Mouse (Mus musculus): ENCODE data around the gene Pde4d. TPM values are rescaled to one million over a fixed set of nuclear protein-coding genes. Genes with fewer than 3 reads are reported as not detected.

Gene Pde4d
- total and polyA plus RNA-seq, 2 experiments from 2014 or later = 19.0 to 103 TPM

GRCm38 (mm10) chr13:109548263-109548662, 1098.5 kb downstream of the Pde4d start:
- Histone ChIP-seq H3K27me3 (ENCODE audit: insufficient read depth, low read length) (no peaks in the 10 kb centered on the region), H3K36me3 (ENCODE audit: insufficient read depth, low read length) (no peaks in the 10 kb centered on the region), H3K27ac (ENCODE audit: low read depth, low read length) (no peak overlapping the region), H3K4me2 (ENCODE audit: low read depth, low read length, poor library complexity, severe bottlenecking) (no peak overlapping the region), H3K4me3 (ENCODE audit: low read depth, low read length) (no peak overlapping the region), H3K4me1 (ENCODE audit: insufficient read depth, low read length) (no peaks in the 10 kb centered on the region), H3K9ac (replicated peaks; ENCODE audit: low read length, poor library complexity, severe bottlenecking) (no peak overlapping the region), H3K9me3 (ENCODE audit: low read length) (no peaks in the 10 kb centered on the region)
- DNase-seq (ENCODE audit: low spot score) = no peak
- peak; percentile 57 for TF ChIP-seq CTCF (IDR thresholded peaks at IDR 0.05)
- no peak for ATAC-seq (ENCODE audit: low FRiP score)
- WGBS = 72% methylated on average over 5 of the region's 5 CpGs

DNA sequence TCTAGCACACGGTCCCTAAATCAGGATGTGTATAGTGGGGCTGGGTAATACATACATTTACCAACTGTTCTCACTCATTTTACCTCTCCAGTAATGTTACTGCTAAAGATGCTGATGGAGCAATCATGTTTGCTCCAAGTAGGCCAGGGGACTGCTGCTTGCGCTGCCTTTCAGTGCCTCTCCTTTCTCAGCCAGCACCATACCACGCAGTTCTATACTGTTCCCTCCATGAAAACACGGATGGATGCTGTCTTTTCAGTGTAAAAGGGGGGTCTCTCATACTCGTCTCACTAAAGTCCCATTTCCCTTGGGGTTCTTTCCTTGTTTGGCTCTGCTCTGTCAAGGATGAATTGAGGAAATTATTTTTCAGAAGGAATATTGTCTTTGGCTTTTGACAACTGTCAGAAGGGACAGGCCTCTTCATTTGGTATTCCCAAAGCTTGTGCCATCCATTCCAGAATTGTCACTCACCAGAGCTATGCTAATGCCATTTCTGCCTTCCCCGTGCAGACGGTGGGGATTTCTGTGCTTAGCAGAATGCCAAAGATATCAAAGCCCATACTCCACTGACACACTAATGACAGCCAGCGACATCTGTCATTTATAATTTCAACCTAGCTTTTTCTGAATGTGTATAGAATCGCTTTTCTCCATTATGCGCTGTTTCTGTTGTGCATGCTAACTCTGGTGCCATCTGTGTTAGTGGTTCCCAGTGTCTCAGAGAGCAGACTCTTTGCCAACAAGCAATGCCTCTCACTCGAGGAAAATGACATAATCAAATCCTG, 1099.2 kb downstream of the Pde4d start:
- Histone ChIP-seq H3K4me2 (ENCODE audit: low read depth, low read length, poor library complexity, severe bottlenecking) (no peak overlapping the region), H3K36me3 (ENCODE audit: insufficient read depth, low read length) (no peaks in the 10 kb centered on the region), H3K9me3 (ENCODE audit: low read length) (no peaks in the 10 kb centered on the region), H3K27ac (ENCODE audit: low read depth, low read length) (no peak overlapping the region; the same call in 1 of the 2 replicates), H3K27me3 (ENCODE audit: insufficient read depth, low read length) (no peaks in the 10 kb centered on the region), H3K9ac (replicated peaks; ENCODE audit: low read length, poor library complexity, severe bottlenecking) (no peak overlapping the region), H3K4me3 (ENCODE audit: low read depth, low read length) (no peak overlapping the region), H3K4me1 (ENCODE audit: insufficient read depth, low read length) (no peaks in the 10 kb centered on the region)
- WGBS = 59% methylated on average over 11 of the region's 11 CpGs
- ATAC-seq (ENCODE audit: low FRiP score) = no peak
- TF ChIP-seq CTCF (IDR thresholded peaks at IDR 0.05) = no peak
- no peak for DNase-seq (ENCODE audit: low spot score)

DNA sequence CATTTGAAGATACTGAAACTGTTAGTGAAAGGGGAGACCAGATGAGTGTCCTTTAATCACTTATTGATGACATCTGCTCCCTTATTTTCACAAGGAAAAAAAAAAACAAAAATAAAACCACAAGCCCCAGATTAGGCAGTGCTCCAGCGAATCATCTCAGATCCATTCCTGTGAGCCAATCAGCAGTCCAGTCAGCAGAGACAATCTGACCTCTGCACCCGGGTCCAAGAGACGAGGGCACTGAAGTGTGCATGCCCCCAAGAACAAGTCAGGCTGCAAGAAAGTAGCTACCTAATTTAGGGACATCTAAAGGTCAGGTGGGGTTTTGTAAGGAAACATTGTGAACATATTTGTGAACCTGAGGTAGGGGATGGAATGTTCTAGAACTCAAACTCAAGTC, 1102.1 kb downstream of the Pde4d start:
- Histone ChIP-seq H3K9ac (replicated peaks; ENCODE audit: low read length, poor library complexity, severe bottlenecking) (no peak overlapping the region), H3K4me3 (ENCODE audit: low read depth, low read length) (no peak overlapping the region), H3K27me3 (ENCODE audit: insufficient read depth, low read length) (no peaks in the 10 kb centered on the region), H3K4me1 (ENCODE audit: insufficient read depth, low read length) (no peaks in the 10 kb centered on the region), H3K27ac (ENCODE audit: low read depth, low read length) (no peak overlapping the region), H3K9me3 (ENCODE audit: low read length) (no peaks in the 10 kb centered on the region), H3K36me3 (ENCODE audit: insufficient read depth, low read length) (no peaks in the 10 kb centered on the region), H3K4me2 (ENCODE audit: low read depth, low read length, poor library complexity, severe bottlenecking) (no peak overlapping the region)
- DNase-seq (ENCODE audit: low spot score) (no peak), ATAC-seq (ENCODE audit: low FRiP score) (no peak)
- 79% methylated on average over 3 of the region's 3 CpGs for WGBS
- TF ChIP-seq CTCF (IDR thresholded peaks at IDR 0.05) = no peak

DNA sequence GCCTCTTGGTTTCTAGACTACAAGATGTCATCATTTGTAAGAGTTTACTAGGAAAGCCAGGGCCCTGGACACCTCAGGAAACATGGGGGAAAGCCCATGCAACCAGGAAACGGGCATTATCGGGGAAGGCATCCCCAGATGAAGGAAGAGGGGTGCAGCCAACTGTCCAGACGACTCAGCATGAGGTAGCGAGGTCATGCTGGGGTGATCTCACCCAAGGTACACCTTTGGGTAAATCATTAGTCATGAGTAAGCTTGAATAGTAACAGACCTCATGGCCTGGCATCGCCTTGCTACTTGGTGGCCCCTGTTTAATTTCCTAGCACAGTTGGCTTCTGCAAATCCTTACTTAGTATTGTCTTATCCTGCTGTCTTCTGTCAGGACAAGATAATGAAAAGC, 1105.8 kb downstream of the Pde4d start:
- H3K36me3 ChIP-seq (ENCODE audit: insufficient read depth, low read length) = no peaks in the 10 kb centered on the region
- H3K4me1 ChIP-seq (ENCODE audit: insufficient read depth, low read length) = peaks cover 2% of the 10 kb centered on the region; the same call in 1 of the 2 replicates
- no peaks in the 10 kb centered on the region for H3K27me3 ChIP-seq (ENCODE audit: insufficient read depth, low read length)
- no peak for DNase-seq (ENCODE audit: low spot score)
- WGBS = 87% methylated on average over 5 of the region's 5 CpGs
- H3K9me3 ChIP-seq (ENCODE audit: low read length) = no peaks in the 10 kb centered on the region
- no peak for TF ChIP-seq CTCF (IDR thresholded peaks at IDR 0.05)
- ATAC-seq (ENCODE audit: low FRiP score) = no peak
- no peak overlapping the region for H3K9ac ChIP-seq (replicated peaks; ENCODE audit: low read length, poor library complexity, severe bottlenecking)
- no peak overlapping the region for H3K4me2 ChIP-seq (ENCODE audit: low read depth, low read length, poor library complexity, severe bottlenecking)
- H3K4me3 ChIP-seq (ENCODE audit: low read depth, low read length) = no peak overlapping the region
- H3K27ac ChIP-seq (ENCODE audit: low read depth, low read length) = no peak overlapping the region

GRCm38 (mm10) chr13:109556853-109557252, 1107.1 kb downstream of the Pde4d start:
- ATAC-seq (ENCODE audit: low FRiP score) = no peak
- Histone ChIP-seq H3K4me3 (ENCODE audit: low read depth, low read length) (no peak overlapping the region), H3K36me3 (ENCODE audit: insufficient read depth, low read length) (no peaks in the 10 kb centered on the region), H3K27me3 (ENCODE audit: insufficient read depth, low read length) (no peaks in the 10 kb centered on the region), H3K4me1 (ENCODE audit: insufficient read depth, low read length) (peaks cover 2% of the 10 kb centered on the region; the same call in 1 of the 2 replicates), H3K9ac (replicated peaks; ENCODE audit: low read length, poor library complexity, severe bottlenecking) (no peak overlapping the region), H3K27ac (ENCODE audit: low read depth, low read length) (no peak overlapping the region), H3K9me3 (ENCODE audit: low read length) (no peaks in the 10 kb centered on the region), H3K4me2 (ENCODE audit: low read depth, low read length, poor library complexity, severe bottlenecking) (no peak overlapping the region)
- WGBS = 92% methylated on average over 4 of the region's 4 CpGs
- no peak for DNase-seq (ENCODE audit: low spot score)
- TF ChIP-seq CTCF (IDR thresholded peaks at IDR 0.05) = no peak
